Comparison of ENCODE assay signal across 8 mouse cellular contexts in the genomic region with DNA sequence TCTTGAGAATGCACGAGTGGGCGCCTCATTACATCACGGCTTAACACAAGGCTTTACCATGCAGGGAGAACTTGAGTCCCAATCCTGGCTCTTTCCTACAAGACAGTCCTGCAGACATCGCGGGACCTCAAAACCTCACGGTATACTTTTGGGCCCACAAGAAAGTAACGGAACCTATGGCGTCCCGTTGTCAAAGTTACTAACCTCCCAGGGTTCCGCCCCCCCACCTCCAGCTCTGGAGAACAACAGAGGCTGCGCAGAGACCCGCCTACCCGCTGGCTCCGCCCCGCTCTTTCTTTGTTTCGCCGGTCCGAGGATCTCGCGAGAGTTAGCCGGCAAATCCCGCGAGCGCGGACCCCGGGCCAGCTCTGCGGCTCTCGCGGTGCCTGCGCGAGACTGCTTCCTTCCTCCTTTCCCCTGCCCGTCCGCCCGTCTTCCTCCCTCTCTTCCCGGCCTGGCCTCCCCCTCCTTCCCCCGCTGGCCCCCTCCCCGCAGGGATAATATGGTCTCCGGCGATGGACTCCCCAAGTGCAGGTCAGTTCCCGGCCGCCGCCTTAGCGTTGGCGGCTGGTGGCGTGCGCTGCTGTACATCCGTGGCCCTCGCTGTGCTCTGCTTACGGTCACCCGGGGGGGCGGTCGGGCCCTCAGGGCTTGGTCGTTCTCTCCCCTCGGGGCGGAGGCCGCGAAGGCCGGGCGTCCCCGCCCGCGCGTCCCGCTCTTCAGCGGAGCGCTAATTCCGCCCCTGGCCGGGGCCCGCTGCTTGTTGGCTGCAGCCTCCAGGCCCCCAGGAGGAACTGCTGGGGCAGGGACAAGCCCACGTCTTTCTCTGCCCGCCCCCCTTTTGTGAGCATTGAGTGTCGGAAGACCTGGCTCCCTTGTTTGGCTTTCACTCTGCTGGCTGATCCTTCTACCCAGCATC. TPM values are rescaled to one million over a fixed set of nuclear protein-coding genes. Genes with fewer than 3 reads are reported as not detected.
A peak's percentile ranks its signal among the peaks of the same experiment; 100 is the strongest.
DNase-seq lines count a peak whose midpoint lies in the region; ATAC-seq lines count a peak whose summit lies in the region.

A gene (plus strand): TSS at position 427 of the 919 bp plus-strand sequence.

- H3K4me2 ChIP-seq in heart, embryonic 14.5 days (ENCODE audit: low read length): peak within 1 kb of the TSS; percentile 76
- H3K4me2 ChIP-seq in liver, embryonic 13.5 days: peak within 1 kb of the TSS; percentile 78
- peak within 1 kb of the TSS; percentile 81 for H3K4me2 ChIP-seq in stomach, embryonic 16.5 days (ENCODE audit: low read depth, low read length)

- peak; percentile 95 for ATAC-seq in heart, embryonic 14.5 days (ENCODE audit: insufficient number of reproducible peaks, insufficient read depth, low FRiP score, low read depth)
- ATAC-seq in liver, embryonic 13.5 days (ENCODE audit: low read depth): peak; percentile 95
- ATAC-seq in stomach, embryonic 16.5 days (ENCODE audit: insufficient read depth, low FRiP score): peak; percentile 99

- peaks cover 5% of the 10 kb centered on the region; the same call in 1 of the 2 replicates for H3K4me1 ChIP-seq in brown adipose tissue, adult 24 weeks (ENCODE audit: control insufficient read depth, insufficient read depth, insufficient read length, low read length)
- peaks cover 3 to 12% of the 10 kb centered on the region in 2 experiments for H3K4me1 ChIP-seq in heart, embryonic 14.5 days (ENCODE audit: control insufficient read depth in 2 of 2, insufficient read depth in 2 of 2, low read length in 2 of 2)
- H3K4me1 ChIP-seq in liver, embryonic 13.5 days (replicated peaks): peaks cover 26% of the 10 kb centered on the region
- peaks cover 9% of the 10 kb centered on the region for H3K4me1 ChIP-seq in stomach, embryonic 16.5 days (ENCODE audit: control insufficient read depth, insufficient read depth, low read length)

- H3K9ac ChIP-seq in heart, embryonic 14.5 days (ENCODE audit: low read length): peak within 1 kb of the TSS; percentile 98
- peak within 1 kb of the TSS; percentile 98 for H3K9ac ChIP-seq in liver, embryonic 13.5 days
- H3K9ac ChIP-seq in stomach, embryonic 16.5 days (ENCODE audit: low read length): peak within 1 kb of the TSS; percentile 99

- peaks cover 35% of the 10 kb centered on the region for H3K36me3 ChIP-seq in heart, embryonic 14.5 days (ENCODE audit: control insufficient read depth, insufficient read depth, low read length)
- peaks cover 27% of the 10 kb centered on the region for H3K36me3 ChIP-seq in liver, embryonic 13.5 days
- 0 out of 2 replicates have a peak, but pooled peaks cover 8% of the 10 kb centered on the region for H3K36me3 ChIP-seq in stomach, embryonic 16.5 days (ENCODE audit: control insufficient read depth, insufficient read depth, low read length)

- peak; percentile 99 for DNase-seq in CD4-positive, CD25-positive, alpha-beta regulatory T cell, adult 2 months (ENCODE audit: low read depth, low spot score)
- DNase-seq in fibroblast of lung, adult 2 months (ENCODE audit: low read depth): peak; percentile 92
- peak; percentile 100 for DNase-seq in kidney, postnatal 14 days
- peak; percentile 98 for DNase-seq in liver, embryonic 13.5 days
- DNase-seq in neural tube, embryonic 10.5 days (ENCODE audit: extremely low spot score, low spot score): peak; percentile 98

- no peaks in the 10 kb centered on the region for H3K9me3 ChIP-seq in heart, embryonic 14.5 days (ENCODE audit: control insufficient read depth, low read length)
- no peaks in the 10 kb centered on the region for H3K9me3 ChIP-seq in liver, embryonic 13.5 days (replicated peaks)
- no peaks in the 10 kb centered on the region for H3K9me3 ChIP-seq in stomach, embryonic 16.5 days (replicated peaks; ENCODE audit: control insufficient read depth, low read length)

- H3K27ac ChIP-seq in brown adipose tissue, adult 24 weeks (replicated peaks; ENCODE audit: low read depth, low read length): peak within 1 kb of the TSS; percentile 54
- H3K27ac ChIP-seq in heart, embryonic 14.5 days (replicated peaks in 1 of 2; ENCODE audit: control insufficient read depth in 1 of 2, insufficient read depth in 1 of 2, low read depth in 2 of 2, low read length in 2 of 2): peak within 1 kb of the TSS; percentile 93 to 95
- peak within 1 kb of the TSS; percentile 95 for H3K27ac ChIP-seq in liver, embryonic 13.5 days
- peak within 1 kb of the TSS; percentile 94 for H3K27ac ChIP-seq in stomach, embryonic 16.5 days (ENCODE audit: low read length)

- H3K4me3 ChIP-seq in brown adipose tissue, adult 24 weeks (ENCODE audit: insufficient read depth, low read depth, low read length): peak within 1 kb of the TSS; percentile 92
- peak within 1 kb of the TSS; percentile 90 to 97 for H3K4me3 ChIP-seq in heart, embryonic 14.5 days (ENCODE audit: control insufficient read depth in 1 of 2, insufficient read depth in 1 of 2, low read depth in 1 of 2, low read length in 2 of 2)
- H3K4me3 ChIP-seq in liver, embryonic 13.5 days (replicated peaks): peak within 1 kb of the TSS; percentile 98
- H3K4me3 ChIP-seq in stomach, embryonic 16.5 days (replicated peaks; ENCODE audit: low read length): peak within 1 kb of the TSS; percentile 83

- H3K27me3 ChIP-seq in heart, embryonic 14.5 days (ENCODE audit: control insufficient read depth, insufficient read depth, low read length): no peaks in the 10 kb centered on the region
- no peaks in the 10 kb centered on the region for H3K27me3 ChIP-seq in liver, embryonic 13.5 days
- no peaks in the 10 kb centered on the region for H3K27me3 ChIP-seq in stomach, embryonic 16.5 days (ENCODE audit: control insufficient read depth, insufficient read depth, low read length)

- WGBS in heart, embryonic 14.5 days: 1% methylated on average over 70 of the region's 72 CpGs
- WGBS in liver, embryonic 13.5 days (ENCODE audit: insufficient replicate concordance): under 1% methylated on average over 72 of the region's 72 CpGs
- WGBS in stomach, embryonic 16.5 days: under 1% methylated on average over 71 of the region's 72 CpGs

RNA-seq across cellular contexts. Expression of the gene that starts here (rescaled TPM):
- polyA plus RNA-seq in brown adipose tissue, adult 24 weeks (2012; ENCODE audit: insufficient read depth, insufficient read length, missing spikeins): 15.7 and 18.2 TPM in 2 replicates
- polyA plus RNA-seq in heart, embryonic 14.5 days (2014; fragmentation: Nextera tagmentation; extraction: Ambion mirVana): 28.4 and 31.0 TPM in 2 replicates
- 8.9 and 13.4 TPM in 2 replicates for polyA plus RNA-seq in liver, embryonic 13.5 days (2015; fragmentation: Nextera tagmentation; extraction: Ambion mirVana)
- 28.5 and 31.5 TPM in 2 replicates for polyA plus RNA-seq in stomach, embryonic 16.5 days (2015; fragmentation: Nextera tagmentation; extraction: Ambion mirVana)

Comparison
In these comparisons a context has a peak if more than half of its experiments do, and no peak if none do; other contexts are left out.
1. Peak in every context shown above with its lines: DNase-seq, ATAC-seq, H3K4me3 ChIP-seq and H3K27ac ChIP-seq.